Comparison of ENCODE assay signal across 7 mouse cellular contexts in the genomic region with DNA sequence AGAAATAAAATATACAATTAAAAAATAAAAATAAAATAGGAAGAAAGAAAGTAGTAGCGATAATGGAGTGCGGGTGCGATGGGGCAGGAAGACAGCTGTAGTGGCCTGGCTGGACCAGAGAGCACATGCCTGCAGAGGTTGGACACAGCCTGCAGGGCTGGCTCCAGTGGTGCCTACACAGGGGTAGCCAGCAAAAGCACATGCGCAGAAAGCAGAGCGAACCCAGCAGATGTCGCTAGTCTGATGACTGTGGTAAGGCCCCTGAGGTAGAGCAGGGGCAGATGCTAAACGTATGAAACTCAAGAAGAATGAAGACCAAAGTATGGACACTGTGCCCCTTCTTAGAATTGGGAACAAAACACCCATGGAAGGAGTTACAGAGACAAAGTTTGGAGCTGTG.
DNase-seq lines count a peak whose midpoint lies in the region; TF ChIP-seq lines count a peak whose summit lies in the region.
"Not testable (repeated sequence)": the region's sequence is repeated elsewhere in the genome, so short reads cannot be mapped to it uniquely, and the experiment has no call there.

No protein-coding gene starts in this region.

- not testable (repeated sequence) for H3K4me1 ChIP-seq in kidney, adult 2 months (ENCODE audit: control insufficient read depth, insufficient read depth, low read length); testis, adult 2 months (ENCODE audit: control insufficient read depth, insufficient read depth, low read length)

- TF ChIP-seq POLR2A in kidney, adult 2 months (IDR thresholded peaks at IDR 0.05; ENCODE audit: low read depth, low read length), result not testable (repeated sequence)
- peak; percentile 26; the same call in 1 of the 2 replicates for TF ChIP-seq POLR2A in testis, adult 2 months (IDR thresholded peaks at IDR 0.05; ENCODE audit: control insufficient read depth, low read depth, low read length)

- H3K36me3 ChIP-seq in kidney, adult 2 months (ENCODE audit: control insufficient read depth, insufficient read depth, low read length); testis, adult 2 months (ENCODE audit: control insufficient read depth, insufficient read depth, low read length): not testable (repeated sequence)

- 95% methylated on average over 7 of the region's 7 CpGs for WGBS in kidney, adult 2 months

- H3K27me3 ChIP-seq in kidney, adult 2 months (replicated peaks; ENCODE audit: control insufficient read depth, insufficient read depth, low read length); testis, adult 2 months (ENCODE audit: control insufficient read depth, insufficient read depth, low read length): not testable (repeated sequence)

- not testable (repeated sequence) for H3K4me3 ChIP-seq in kidney, adult 2 months (ENCODE audit: insufficient read depth, low read depth, low read length); testis, adult 2 months (ENCODE audit: control insufficient read depth, low read depth, low read length)

- not testable (repeated sequence) for H3K27ac ChIP-seq in kidney, adult 2 months (ENCODE audit: insufficient read depth, low read depth, low read length); testis, adult 2 months (ENCODE audit: control insufficient read depth, insufficient read depth, low read depth, low read length)

- TF ChIP-seq CTCF in kidney, adult 2 months (conservative IDR thresholded peaks at IDR 0.05; ENCODE audit: insufficient read depth, insufficient read length, low read depth, low read length); testis, adult 2 months (IDR thresholded peaks at IDR 0.05; ENCODE audit: control insufficient read depth, insufficient read depth, insufficient replicate concordance, low read depth, low read length): not testable (repeated sequence)

- peak; percentile 21 for DNase-seq in adrenal gland, adult 2 months
- DNase-seq in adrenal gland, postnatal 36 days, result peak; percentile 32 to 49
- DNase-seq in kidney, adult 2 months, result peak; percentile 3
- DNase-seq in kidney, postnatal 36 days, result peak; percentile 2 to 32
- peak; percentile 16 for DNase-seq in lung, postnatal 14 days
- peak; percentile 12 for DNase-seq in thymus, postnatal 25 days
